Mouse (Mus musculus): ENCODE data around the gene Zswim8.
"Not testable (repeated sequence)": the region's sequence is repeated elsewhere in the genome, so short reads cannot be mapped to it uniquely, and the experiment has no call there.

Gene Zswim8

GRCm38 (mm10) chr14:20686576-20686975, 20.8 kb upstream of the Zswim8 start:
- in situ Hi-C loops (cut with MboI; ENCODE audit: unreplicated experiment in 2 of 2), result no loop called here

- in situ Hi-C loops (cut with MboI; ENCODE audit: unreplicated experiment in 2 of 2), result no loop called here
These were observed 18.3 kb upstream of the Zswim8 start for GRCm38 (mm10) chr14:20689009-20689408.

- in situ Hi-C loops (cut with MboI; ENCODE audit: unreplicated experiment in 2 of 2), result no loop called here
These were observed 15.6 kb upstream of the Zswim8 start for GRCm38 (mm10) chr14:20691772-20692171.

GRCm38 (mm10) chr14:20693589-20694101, 13.7 kb upstream of the Zswim8 start:
- in situ Hi-C loops (cut with MboI; ENCODE audit: unreplicated experiment in 2 of 2), result no loop called here

GRCm38 (mm10) chr14:20694185-20694883, 13.0 kb upstream of the Zswim8 start:
- in situ Hi-C loops (cut with MboI; ENCODE audit: unreplicated experiment in 2 of 2), result no loop called here

GRCm38 (mm10) chr14:20694884-20695760, 12.2 kb upstream of the Zswim8 start, which contains the start of gene Fut11:
TSS of gene Fut11 (plus strand) at chr14:20694968.
- in situ Hi-C loops (cut with MboI; ENCODE audit: unreplicated experiment in 2 of 2), result loop anchor here in 1 of 2 experiments (5.0 kb wide), 1 partner anchor 102 kb away; no protein-coding TSS in a partner anchor

- in situ Hi-C loops (cut with MboI; ENCODE audit: unreplicated experiment in 2 of 2), result loop anchor here in 1 of 2 experiments (5.0 kb wide), 1 partner anchor 101 kb away; no protein-coding TSS in a partner anchor
These were observed 11.4 kb upstream of the Zswim8 start for GRCm38 (mm10) chr14:20695761-20696520.

GRCm38 (mm10) chr14:20696986-20697385, 10.4 kb upstream of the Zswim8 start:
- in situ Hi-C loops (cut with MboI; ENCODE audit: unreplicated experiment in 2 of 2), result loop anchor here in 1 of 2 experiments (5.0 kb wide), 1 partner anchor 100 kb away; no protein-coding TSS in a partner anchor

GRCm38 (mm10) chr14:20698515-20698914, 8.8 kb upstream of the Zswim8 start:
- in situ Hi-C loops (cut with MboI; ENCODE audit: unreplicated experiment in 2 of 2), result loop anchor here in 1 of 2 experiments (5.0 kb wide), 1 partner anchor 99 kb away; no protein-coding TSS in a partner anchor

GRCm38 (mm10) chr14:20700362-20700761, 7.0 kb upstream of the Zswim8 start:
- in situ Hi-C loops (cut with MboI; ENCODE audit: unreplicated experiment in 2 of 2), result no loop called here

- in situ Hi-C loops (cut with MboI; ENCODE audit: unreplicated experiment in 2 of 2), result no loop called here
These were observed 5.8 kb upstream of the Zswim8 start for GRCm38 (mm10) chr14:20701554-20701953.

- in situ Hi-C loops (cut with MboI; ENCODE audit: unreplicated experiment in 2 of 2), result no loop called here
These were observed 5.1 kb upstream of the Zswim8 start for GRCm38 (mm10) chr14:20702096-20702740.

GRCm38 (mm10) chr14:20702741-20703381, 4.5 kb upstream of the Zswim8 start, which contains the start of gene Chchd1:
TSS of gene Chchd1 (plus strand) at chr14:20703006.
- in situ Hi-C loops (cut with MboI; ENCODE audit: unreplicated experiment in 2 of 2), result no loop called here

GRCm38 (mm10) chr14:20703461-20703860, 3.9 kb upstream of the Zswim8 start:
- in situ Hi-C loops (cut with MboI; ENCODE audit: unreplicated experiment in 2 of 2), result not testable (repeated sequence)

- in situ Hi-C loops (cut with MboI; ENCODE audit: unreplicated experiment in 2 of 2), result no loop called here
These were observed 887 bp downstream of the Zswim8 start for GRCm38 (mm10) chr14:20708239-20708638.

GRCm38 (mm10) chr14:20713832-20714231, 6.5 kb downstream of the Zswim8 start:
- in situ Hi-C loops (cut with MboI; ENCODE audit: unreplicated experiment in 2 of 2), result no loop called here

- in situ Hi-C loops (cut with MboI; ENCODE audit: unreplicated experiment in 2 of 2), result no loop called here
These were observed 11.1 kb downstream of the Zswim8 start for GRCm38 (mm10) chr14:20718443-20718842.

GRCm38 (mm10) chr14:20719767-20720166, 12.4 kb downstream of the Zswim8 start:
- in situ Hi-C loops (cut with MboI; ENCODE audit: unreplicated experiment in 2 of 2), result no loop called here

- in situ Hi-C loops (cut with MboI; ENCODE audit: unreplicated experiment in 2 of 2), result no loop called here
These were observed 14.0 kb downstream of the Zswim8 start for GRCm38 (mm10) chr14:20721371-20721770.
